ENCODE assay signal across 9 mouse cellular contexts in the genomic region with DNA sequence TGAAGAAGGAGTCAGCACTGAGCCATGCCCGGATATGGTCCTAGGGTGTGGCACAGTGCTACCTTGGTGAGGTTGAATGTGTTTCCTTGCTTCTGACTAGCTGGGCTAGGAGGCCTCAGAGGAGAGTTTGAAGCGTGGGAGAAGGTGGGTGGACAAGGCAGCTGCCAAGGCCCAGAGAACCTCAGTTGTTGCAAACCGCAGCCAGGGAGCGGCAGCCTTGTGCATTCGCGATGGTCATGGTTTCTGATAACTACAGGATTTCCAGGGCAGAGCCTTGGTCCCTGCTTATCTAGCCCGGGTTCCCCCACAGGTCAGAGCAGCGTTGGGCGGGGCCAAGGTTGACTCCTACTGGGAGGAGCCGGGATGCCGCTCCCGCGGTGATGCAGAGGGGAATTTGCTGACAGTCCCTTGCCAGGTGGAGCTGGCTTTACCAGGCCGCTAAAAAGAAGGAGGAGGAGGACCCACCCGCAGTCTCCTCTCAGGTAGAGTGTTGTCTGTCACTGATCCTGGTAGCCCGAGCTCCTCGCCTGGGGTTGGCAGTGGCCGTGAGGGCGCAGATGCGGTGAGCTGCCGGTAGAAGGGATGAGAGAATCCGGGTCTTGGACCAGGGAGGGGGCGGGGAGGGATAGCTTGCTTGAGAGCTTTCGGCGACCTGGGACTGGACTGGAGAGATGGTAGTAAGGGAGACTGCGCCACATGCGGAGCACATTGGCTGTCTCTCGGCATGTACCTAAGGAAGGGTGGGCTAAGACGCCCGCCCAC. TPM values are rescaled to one million over a fixed set of nuclear protein-coding genes. Genes with fewer than 3 reads are reported as not detected.
DNase-seq lines count a peak whose midpoint lies in the region; ATAC-seq and TF ChIP-seq lines count a peak whose summit lies in the region.
"Had no signal": no experiment of that assay in that cellular context is flagged by ENCODE, and none has a peak within 500 bp of the region (broad histone marks: within the 10 kb centered on the region; RNA-seq: fewer than 3 reads in every experiment).

No protein-coding gene starts in this region.

- H3K9ac ChIP-seq in neural tube, embryonic 14.5 days (replicated peaks; ENCODE audit: low read depth, low read length): peak overlapping the region; percentile 69

- TF ChIP-seq CTCF in E14TG2a.4 (conservative IDR thresholded peaks at IDR 0.05; ENCODE audit: low read length) (no peak), Patski (IDR thresholded peaks at IDR 0.05) (no peak)

- CTCF ChIA-PET in Patski (lab: Charles Lee): no interaction called here

- peak overlapping the region; percentile 76 for H3K4me2 ChIP-seq in neural tube, embryonic 14.5 days (ENCODE audit: low read depth, low read length)

- H3K36me3 ChIP-seq in E14TG2a.4 (ENCODE audit: insufficient read depth, low read length): no peaks in the 10 kb centered on the region
- H3K36me3 ChIP-seq in neural tube, embryonic 14.5 days (ENCODE audit: control insufficient read depth, insufficient read depth, low read length): no peaks in the 10 kb centered on the region

- WGBS in neural tube, embryonic 14.5 days: 3% methylated on average over 30 of the region's 30 CpGs

- intact Hi-C loops in heart, postnatal 10 days (cut with DNase I): no loop called here

- H3K4me1 ChIP-seq in E14TG2a.4 (replicated peaks; ENCODE audit: low read depth, low read length): peaks cover 32% of the 10 kb centered on the region
- 0 out of 2 replicates have a peak, but pooled peaks cover 3% of the 10 kb centered on the region for H3K4me1 ChIP-seq in neural tube, embryonic 14.5 days (ENCODE audit: control insufficient read depth, insufficient read depth, low read length)

- peak overlapping the region; percentile 76 for H3K4me3 ChIP-seq in E14TG2a.4 (replicated peaks; ENCODE audit: low read length)
- H3K4me3 ChIP-seq in neural tube, embryonic 14.5 days (ENCODE audit: low read depth, low read length): peak overlapping the region; percentile 49
- H3K4me3 ChIP-seq: erythroblast, embryonic 14.5 days had no signal

- H3K27me3 ChIP-seq in E14TG2a.4 (ENCODE audit: insufficient read depth, low read length) (peaks cover 33% of the 10 kb centered on the region), Patski (peaks cover 49% of the 10 kb centered on the region)
- H3K27me3 ChIP-seq in neural tube, embryonic 14.5 days (ENCODE audit: control insufficient read depth, insufficient read depth, low read length): no peaks in the 10 kb centered on the region

- no peaks in the 10 kb centered on the region for H3K9me3 ChIP-seq in E14TG2a.4 (ENCODE audit: low read length)
- no peaks in the 10 kb centered on the region for H3K9me3 ChIP-seq in neural tube, embryonic 14.5 days (ENCODE audit: control insufficient read depth, low read length)

- peak; percentile 18 for ATAC-seq in Patski
- peak; percentile 86 for ATAC-seq in neural tube, embryonic 14.5 days (ENCODE audit: low read depth)
- ATAC-seq in monocyte, adult 5-6 weeks (replicated peaks; ENCODE audit: insufficient number of reproducible peaks, low FRiP score, low TSS enrichment, poor library complexity, severe bottlenecking): no peak

- in situ Hi-C loops in Patski (cut with MboI; ENCODE audit: low pct_unique_long_range_greater_than_20kb): loop anchor here (25.0 kb wide), 1 partner anchor 814 kb away; no protein-coding TSS in a partner anchor

- no peak for DNase-seq in Patski (ENCODE audit: low read depth, low spot score)
- peak; percentile 56 for DNase-seq in embryo, embryonic 11 days
- DNase-seq in heart, postnatal 10 days: peak; percentile 10 to 14
- DNase-seq in left cerebral cortex, adult 9 months (ENCODE audit: low spot score in 2 of 2): peak; percentile 28 to 72
- DNase-seq in lung, postnatal 25 days (ENCODE audit: low spot score): no peak

- POLR2A ChIA-PET in Patski (lab: Charles Lee): no interaction called here

- peak overlapping the region; percentile 78 for H3K27ac ChIP-seq in neural tube, embryonic 14.5 days (ENCODE audit: low read depth, low read length)

RNA-seq across cellular contexts. Expression of a gene that starts 5.2 kb away (rescaled TPM):
- not detected for polyA plus RNA-seq in Patski (2021)
- under 1 TPM; 0.17 to 0.25 TPM for total RNA-seq in heart, postnatal 10 days (2021)
- polyA plus RNA-seq in neural tube, embryonic 14.5 days (2014; fragmentation: Nextera tagmentation; extraction: Ambion mirVana): 10.7 and 15.8 TPM in 2 replicates
- total RNA-seq in monocyte, adult 5-6 weeks (2017): not detected in 3 replicates
- polyA plus RNA-seq: erythroblast, embryonic 14.5 days had no signal

RNA-seq across cellular contexts. Expression of a gene that starts 36.1 kb away (rescaled TPM):
- polyA plus RNA-seq in Patski (2021): not detected
- total RNA-seq in heart, postnatal 10 days (2021): not detected
- polyA plus RNA-seq in neural tube, embryonic 14.5 days (2014; fragmentation: Nextera tagmentation; extraction: Ambion mirVana): 10.3 and 20.5 TPM in 2 replicates
- total RNA-seq in monocyte, adult 5-6 weeks (2017): 0.38 TPM in 1 of 3 replicates, not detected in the others
- polyA plus RNA-seq: erythroblast, embryonic 14.5 days had no signal

Comparison
In these comparisons a context has a peak if more than half of its experiments do, and no peak if none do; other contexts are left out.
1. DNase-seq: peak in embryo, embryonic 11 days (single experiment), heart, postnatal 10 days (2 of 2) and left cerebral cortex, adult 9 months (2 of 2); none in Patski (single experiment) and lung, postnatal 25 days (single experiment).